Mouse (Mus musculus): Measurements from ENCODE around the gene Rufy2.

DNA sequence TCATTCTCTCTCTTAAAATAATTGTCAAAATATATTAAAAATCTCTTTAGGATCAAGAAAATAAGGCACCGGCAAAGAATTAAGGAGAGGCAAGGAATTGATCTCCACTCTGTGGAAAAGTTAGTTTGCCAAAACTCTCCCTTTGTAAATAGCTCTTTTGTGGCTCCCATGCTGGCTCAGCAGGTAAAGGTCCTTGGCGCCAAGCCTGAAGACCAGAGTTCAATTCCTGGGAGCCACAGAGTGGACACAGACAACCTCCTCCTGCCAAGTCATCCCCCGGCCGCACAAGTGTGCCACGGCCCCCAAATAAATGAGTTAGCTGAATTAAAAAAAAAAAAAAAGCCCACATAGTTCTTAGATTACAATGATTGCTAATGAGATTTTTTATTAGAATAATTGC is 82.7 kb downstream of the Rufy2 start:
- TF ChIP-seq CTCF (IDR thresholded peaks at IDR 0.05; ENCODE audit: low read depth) (no peak), EP300 (IDR thresholded peaks at IDR 0.05; ENCODE audit: low read depth) (no peak)
